Mouse (Mus musculus) adrenal gland, postnatal 0 days (tissue): ENCODE data around the gene Sumf2. TPM values are rescaled to one million over a fixed set of nuclear protein-coding genes. Genes with fewer than 3 reads are reported as not detected.

Source experiments
- polyA plus RNA-seq: library from polyadenylated mRNA; unstranded; fragments of >200 nt; fragmentation: Nextera tagmentation; extraction: Ambion mirVana; gene quantifications from 2 replicates; pipeline ENCODE4 v1.2.1, GENCODE M21; 2015

Sumf2 gene
- polyA plus RNA-seq: 57.7 and 68.0 TPM in 2 replicates

GRCm38 (mm10) chr5:129846752-129847557 lies at the start of gene Sumf2:
Gene Sumf2 (plus strand): TSS chr5:129846986.

GRCm38 (mm10) chr5:129886911-129887636 lies 40.3 kb downstream of the Sumf2 start, which contains the start of gene Chchd2:
Gene Chchd2 (minus strand): TSS chr5:129887470.

GRCm38 (mm10) chr5:129895198-129896088 lies 48.7 kb downstream of the Sumf2 start, which contains the start of gene Zbed5:
Gene Zbed5 (plus strand): TSS chr5:129895723.

GRCm38 (mm10) chr5:129898449-129898848 lies 51.7 kb downstream of the Sumf2 start, which contains the start of gene Phkg1:
Gene Phkg1 (minus strand): TSS chr5:129898549.

GRCm38 (mm10) chr5:129908242-129908965 lies 61.6 kb downstream of the Sumf2 start, which contains the start of gene Nupr1l:
Gene Nupr1l (plus strand): TSS chr5:129908540.

Other genes starting within 250 kb of the Sumf2 start
- 1.6 and 2.2 TPM in 2 replicates for gene Zfp11, start 176.9 kb upstream of the Sumf2 start, polyA plus RNA-seq
- not detected in 2 replicates for gene Sept14, start 138.5 kb upstream of the Sumf2 start, polyA plus RNA-seq
- 179 and 229 TPM in 2 replicates for gene Mrps17, start 131.5 kb upstream of the Sumf2 start, polyA plus RNA-seq
- 96.9 and 145 TPM in 2 replicates for gene Nipsnap2, start 121.9 kb upstream of the Sumf2 start, polyA plus RNA-seq
- 36.9 and 40.3 TPM in 2 replicates for gene Psph, start 59.5 kb upstream of the Sumf2 start, polyA plus RNA-seq
- gene Chchd2, start 40.5 kb downstream of the Sumf2 start, polyA plus RNA-seq: 1,691 and 2,228 TPM in 2 replicates
- 3.5 and 4.7 TPM in 2 replicates for gene Zbed5, start 48.7 kb downstream of the Sumf2 start, polyA plus RNA-seq
- 0.20 and 0.59 TPM in 2 replicates for gene Phkg1, start 51.6 kb downstream of the Sumf2 start, polyA plus RNA-seq
- 8.0 and 11.9 TPM in 2 replicates for gene Nupr1l, start 61.6 kb downstream of the Sumf2 start, polyA plus RNA-seq
- gene Vkorc1l1, start 95.0 kb downstream of the Sumf2 start, polyA plus RNA-seq: 13.8 and 16.8 TPM in 2 replicates
- 46.5 and 65.9 TPM in 2 replicates for gene Gusb, start 156.1 kb downstream of the Sumf2 start, polyA plus RNA-seq
- 92.5 and 127 TPM in 2 replicates for gene Asl, start 182.3 kb downstream of the Sumf2 start, polyA plus RNA-seq
- gene Crcp, start 182.3 kb downstream of the Sumf2 start, polyA plus RNA-seq: 38.0 and 54.7 TPM in 2 replicates
- 69.9 and 78.5 TPM in 2 replicates for gene Tpst1, start 226.3 kb downstream of the Sumf2 start, polyA plus RNA-seq